Mouse (Mus musculus) right cerebral cortex, adult 18-20 months (tissue): ENCODE data around the gene Pacs1.
A peak's percentile ranks its signal among the peaks of the same experiment; 100 is the strongest.
"Not testable (repeated sequence)": the region's sequence is repeated elsewhere in the genome, so short reads cannot be mapped to it uniquely, and the experiment has no call there.

ENCODE experiments used
- DNase-seq: peaks from one replicate; pipeline ENCODE4 v3.0.0; 2022; ENCODE audit warnings: mixed read lengths

Gene Pacs1

GRCm38 (mm10) chr19:5094746-5095417 is 178.0 kb downstream of the Pacs1 start:
- DNase-seq: no peak

- DNase-seq: peak; percentile 97
These were observed 178.7 kb downstream of the Pacs1 start for GRCm38 (mm10) chr19:5094243-5094632.

GRCm38 (mm10) chr19:5093481-5094242 is 179.3 kb downstream of the Pacs1 start:
- no peak for DNase-seq

- DNase-seq: no peak
These were observed 180.8 kb downstream of the Pacs1 start for GRCm38 (mm10) chr19:5092083-5092482.

GRCm38 (mm10) chr19:5089324-5089723 is 183.6 kb downstream of the Pacs1 start:
- DNase-seq: no peak

- peak; percentile 98 for DNase-seq
These were observed 184.8 kb downstream of the Pacs1 start, which contains the start of gene Yif1a for GRCm38 (mm10) chr19:5087884-5088728. TSS of gene Yif1a (plus strand) at chr19:5088538.

- not testable (repeated sequence) for DNase-seq
These were observed 186.4 kb downstream of the Pacs1 start for GRCm38 (mm10) chr19:5086533-5086932.

- DNase-seq: peak; percentile 80
These were observed 187.6 kb downstream of the Pacs1 start, which contains the start of gene Tmem151a for GRCm38 (mm10) chr19:5085145-5085863. TSS of gene Tmem151a (minus strand) at chr19:5085531.

- no peak for DNase-seq
These were observed 188.1 kb downstream of the Pacs1 start for GRCm38 (mm10) chr19:5084834-5085144.

GRCm38 (mm10) chr19:5083961-5084833 is 188.7 kb downstream of the Pacs1 start:
- DNase-seq: no peak
